In the genomic region with DNA sequence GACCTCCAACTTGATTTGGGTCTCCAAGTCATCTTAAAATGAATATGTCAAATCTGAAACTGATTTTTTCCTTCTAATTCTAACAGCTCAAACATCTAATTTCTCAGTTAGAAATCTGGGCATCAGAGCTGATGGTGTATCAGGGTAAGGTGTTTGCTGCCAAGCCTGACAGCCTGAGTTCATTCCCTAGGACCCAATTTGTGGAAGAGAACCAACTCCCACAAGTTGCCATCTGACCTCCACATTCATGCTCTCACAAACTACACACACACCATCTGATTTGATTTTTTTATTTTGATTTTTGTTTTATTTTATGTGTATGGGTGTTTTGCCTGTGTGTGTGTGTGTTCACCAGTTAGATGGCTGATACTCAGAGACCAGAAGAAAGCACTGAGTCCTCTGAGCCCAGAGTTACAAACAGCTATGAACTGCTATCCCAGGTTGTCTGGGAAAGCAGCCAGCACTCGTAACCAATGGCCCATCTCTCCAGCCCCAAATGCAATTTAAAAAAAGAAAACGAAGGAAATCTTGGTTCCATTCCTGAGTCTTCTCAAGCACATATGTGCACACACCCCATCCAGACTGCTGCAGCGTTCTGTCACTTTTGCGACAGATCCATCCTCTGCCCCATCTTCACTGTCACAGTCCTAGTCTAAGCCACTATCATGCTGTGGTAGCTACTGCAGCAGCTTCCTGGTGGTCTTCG, we compare ENCODE assay signal across 14 mouse cellular contexts. TPM values are rescaled to one million over a fixed set of nuclear protein-coding genes. Genes with fewer than 3 reads are reported as not detected.
A peak's percentile ranks its signal among the peaks of the same experiment; 100 is the strongest.
DNase-seq lines count a peak whose midpoint lies in the region; ATAC-seq and TF ChIP-seq lines count a peak whose summit lies in the region.
"Had no signal": no experiment of that assay in that cellular context is flagged by ENCODE, and none has a peak within 500 bp of the region (broad histone marks: within the 10 kb centered on the region; RNA-seq: fewer than 3 reads in every experiment).

No protein-coding gene starts in this region.

- WGBS in limb, embryonic 14.5 days: 61% methylated on average over 5 of the region's 5 CpGs
- 92% methylated on average over 5 of the region's 5 CpGs for WGBS in limb, embryonic 10.5 days

- H3K4me2 ChIP-seq in limb, embryonic 14.5 days (replicated peaks; ENCODE audit: low read depth, low read length, severe bottlenecking): no peak overlapping the region
- H3K4me2 ChIP-seq: midbrain, embryonic 15.5 days had no signal

- no peak for DNase-seq in frontal cortex, postnatal 10 days (ENCODE audit: low spot score in 2 of 2)
- DNase-seq in limb, embryonic 14.5 days (ENCODE audit: low spot score): peak; percentile 64
- DNase-seq in limb, embryonic 10.5 days (ENCODE audit: low spot score): no peak
- DNase-seq in brain, embryonic 14.5 days (ENCODE audit: low read depth): peak; percentile 47
- DNase-seq in cerebellum, postnatal 10 days: peak; percentile 77 to 81
- DNase-seq in natural killer cell, adult 2 months (ENCODE audit: low spot score in 2 of 2): no peak
- DNase-seq: heart, postnatal 4 days; kidney, postnatal 25 days had no signal

- H3K36me3 ChIP-seq in limb, embryonic 14.5 days (ENCODE audit: control insufficient read depth, insufficient read depth, low read length): no peaks in the 10 kb centered on the region
- no peaks in the 10 kb centered on the region for H3K36me3 ChIP-seq in limb, embryonic 10.5 days
- H3K36me3 ChIP-seq: midbrain, embryonic 15.5 days had no signal

- H3K4me1 ChIP-seq in limb, embryonic 14.5 days (ENCODE audit: control insufficient read depth, insufficient read depth, low read length): peaks cover 9% of the 10 kb centered on the region
- H3K4me1 ChIP-seq in limb, embryonic 10.5 days: no peaks in the 10 kb centered on the region
- H3K4me1 ChIP-seq: midbrain, embryonic 15.5 days had no signal

- no peaks in the 10 kb centered on the region for H3K27me3 ChIP-seq in limb, embryonic 14.5 days (ENCODE audit: control insufficient read depth, insufficient read depth, low read length)
- H3K27me3 ChIP-seq in limb, embryonic 10.5 days (ENCODE audit: low read depth, poor library complexity, severe bottlenecking): no peaks in the 10 kb centered on the region
- H3K27me3 ChIP-seq: midbrain, embryonic 15.5 days had no signal

- H3K9ac ChIP-seq in limb, embryonic 14.5 days (ENCODE audit: low read depth, low read length, severe bottlenecking): no peak overlapping the region
- H3K9ac ChIP-seq: liver, embryonic 14.5 days; midbrain, embryonic 15.5 days had no signal

- no peak for TF ChIP-seq POLR2A in limb, embryonic 14.5 days (IDR thresholded peaks at IDR 0.05; ENCODE audit: borderline replicate concordance, extremely low read depth, insufficient read depth, insufficient read length)
- no peak for TF ChIP-seq POLR2A in brain, embryonic 14.5 days (IDR thresholded peaks at IDR 0.05; ENCODE audit: borderline replicate concordance, extremely low read depth, insufficient read depth, insufficient read length, poor library complexity, severe bottlenecking)

- no peaks in the 10 kb centered on the region for H3K9me3 ChIP-seq in limb, embryonic 14.5 days (ENCODE audit: control insufficient read depth, low read length)
- H3K9me3 ChIP-seq in limb, embryonic 10.5 days (replicated peaks): no peaks in the 10 kb centered on the region
- H3K9me3 ChIP-seq: midbrain, embryonic 15.5 days had no signal

- H3K4me3 ChIP-seq in limb, embryonic 14.5 days (replicated peaks; ENCODE audit: low read length): no peak overlapping the region
- no peak overlapping the region for H3K4me3 ChIP-seq in limb, embryonic 10.5 days
- H3K4me3 ChIP-seq: midbrain, embryonic 15.5 days had no signal

- no peak overlapping the region for H3K27ac ChIP-seq in limb, embryonic 14.5 days (replicated peaks; ENCODE audit: low read depth, low read length)
- no peak overlapping the region for H3K27ac ChIP-seq in limb, embryonic 10.5 days
- H3K27ac ChIP-seq: liver, embryonic 14.5 days; macrophage; midbrain, embryonic 15.5 days; stomach, postnatal 0 days had no signal

- peak; percentile 62 for ATAC-seq in frontal cortex, adult (ENCODE audit: low TSS enrichment)
- no peak for ATAC-seq in limb, embryonic 14.5 days (ENCODE audit: low FRiP score, low read depth)
- ATAC-seq in activated CD4-positive, CD25-positive, alpha-beta regulatory T cell, adult 4 months: no peak
- ATAC-seq: midbrain, embryonic 15.5 days had no signal

- TF ChIP-seq CTCF in brain, embryonic 14.5 days (IDR thresholded peaks at IDR 0.05; ENCODE audit: borderline replicate concordance, extremely low read depth, insufficient read depth, insufficient read length): no peak

RNA-seq across cellular contexts. Expression of a gene that starts 17.6 kb away (rescaled TPM):
- 71.5 and 81.8 TPM in 2 replicates for polyA plus RNA-seq in limb, embryonic 14.5 days (2012; rRNA removed)
- 58.5 and 66.8 TPM in 2 replicates for polyA plus RNA-seq in limb, embryonic 14.5 days (2014; fragmentation: Nextera tagmentation; extraction: Ambion mirVana)
- 56.2 and 67.5 TPM in 2 replicates for polyA plus RNA-seq in limb, embryonic 10.5 days (2016; fragmentation: Nextera tagmentation; extraction: Ambion mirVana)
- 84.9 and 96.5 TPM in 2 replicates for polyA plus RNA-seq in brain, embryonic 14.5 days (2012; rRNA removed)
- polyA plus RNA-seq in activated CD4-positive, CD25-positive, alpha-beta regulatory T cell, adult 4 months (2017; shearing (Covaris generic)): 10 to 100 TPM; 37.9 to 42.2 TPM

RNA-seq across cellular contexts. Expression of a gene that starts 18.1 kb away (rescaled TPM):
- 11.5 and 12.2 TPM in 2 replicates for polyA plus RNA-seq in limb, embryonic 14.5 days (2012; rRNA removed)
- polyA plus RNA-seq in limb, embryonic 14.5 days (2014; fragmentation: Nextera tagmentation; extraction: Ambion mirVana): 16.7 and 18.3 TPM in 2 replicates
- 5.3 and 6.1 TPM in 2 replicates for polyA plus RNA-seq in limb, embryonic 10.5 days (2016; fragmentation: Nextera tagmentation; extraction: Ambion mirVana)
- polyA plus RNA-seq in brain, embryonic 14.5 days (2012; rRNA removed): 3.4 and 6.3 TPM in 2 replicates
- polyA plus RNA-seq in activated CD4-positive, CD25-positive, alpha-beta regulatory T cell, adult 4 months (2017; shearing (Covaris generic)): 10 to 100 TPM; 13.4 to 15.3 TPM

Comparison
In these comparisons a context has a peak if more than half of its experiments do, and no peak if none do; other contexts are left out.
1. DNase-seq: peak in limb, embryonic 14.5 days (single experiment), brain, embryonic 14.5 days (single experiment) and cerebellum, postnatal 10 days (2 of 2); none in frontal cortex, postnatal 10 days (0 of 2), limb, embryonic 10.5 days (single experiment) and natural killer cell, adult 2 months (0 of 2).